Mouse (Mus musculus): ENCODE measurements at regions not wholly inside any gene's neighbourhood (a gene's known extent, or its start where the extent isn't known, plus 50 kb on each side); places are given as distances from the start of the nearest gene placed in this dataset.

DNA sequence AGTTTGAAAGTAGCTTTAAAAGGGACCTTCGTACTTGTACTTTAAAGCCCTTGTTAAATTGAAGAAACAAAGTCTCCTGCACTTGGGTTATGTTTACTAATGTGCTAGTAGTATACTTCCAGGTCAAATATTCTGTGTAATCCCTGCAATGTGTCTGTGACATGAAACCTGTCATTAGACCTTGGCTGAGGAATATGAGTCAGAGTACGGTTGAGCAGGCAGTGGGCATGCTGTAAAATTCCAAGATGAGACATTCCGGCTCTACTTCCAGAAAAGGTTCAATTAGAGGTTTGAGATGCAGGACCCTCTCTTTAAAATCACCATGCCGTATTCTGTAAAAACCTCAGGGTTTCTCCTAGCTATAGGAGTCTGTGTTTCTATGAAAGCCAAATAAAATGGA, 64.6 kb upstream of the Adamts5 start:
- no peaks in the 10 kb centered on the region for H3K36me3 ChIP-seq (ENCODE audit: control insufficient read depth, insufficient read depth, low read length)
- no peaks in the 10 kb centered on the region for H3K27me3 ChIP-seq (ENCODE audit: control insufficient read depth, insufficient read depth, low read length)
- no peaks in the 10 kb centered on the region for H3K4me1 ChIP-seq (ENCODE audit: control insufficient read depth, insufficient read depth, low read length)
- H3K27ac ChIP-seq (ENCODE audit: control insufficient read depth, insufficient read depth, low read depth, low read length): no peak overlapping the region
- TF ChIP-seq CTCF (IDR thresholded peaks at IDR 0.05; ENCODE audit: control insufficient read depth, insufficient read depth, insufficient replicate concordance, low read depth, low read length): no peak
- no peak for TF ChIP-seq POLR2A (IDR thresholded peaks at IDR 0.05; ENCODE audit: control insufficient read depth, low read depth, low read length)
- H3K4me3 ChIP-seq (ENCODE audit: control insufficient read depth, low read depth, low read length): no peak overlapping the region

- Histone ChIP-seq H3K4me1 (ENCODE audit: control insufficient read depth, insufficient read depth, low read length) (no peaks in the 10 kb centered on the region), H3K27ac (ENCODE audit: control insufficient read depth, insufficient read depth, low read depth, low read length) (no peak overlapping the region), H3K4me3 (ENCODE audit: control insufficient read depth, low read depth, low read length) (no peak overlapping the region), H3K36me3 (ENCODE audit: control insufficient read depth, insufficient read depth, low read length) (no peaks in the 10 kb centered on the region), H3K27me3 (ENCODE audit: control insufficient read depth, insufficient read depth, low read length) (no peaks in the 10 kb centered on the region)
- no peak for TF ChIP-seq POLR2A (IDR thresholded peaks at IDR 0.05; ENCODE audit: control insufficient read depth, low read depth, low read length)
- TF ChIP-seq CTCF (IDR thresholded peaks at IDR 0.05; ENCODE audit: control insufficient read depth, insufficient read depth, insufficient replicate concordance, low read depth, low read length): no peak
Measured at GRCm38 (mm10) chr16:85964352-85965210, 63.0 kb upstream of the Adamts5 start.

DNA sequence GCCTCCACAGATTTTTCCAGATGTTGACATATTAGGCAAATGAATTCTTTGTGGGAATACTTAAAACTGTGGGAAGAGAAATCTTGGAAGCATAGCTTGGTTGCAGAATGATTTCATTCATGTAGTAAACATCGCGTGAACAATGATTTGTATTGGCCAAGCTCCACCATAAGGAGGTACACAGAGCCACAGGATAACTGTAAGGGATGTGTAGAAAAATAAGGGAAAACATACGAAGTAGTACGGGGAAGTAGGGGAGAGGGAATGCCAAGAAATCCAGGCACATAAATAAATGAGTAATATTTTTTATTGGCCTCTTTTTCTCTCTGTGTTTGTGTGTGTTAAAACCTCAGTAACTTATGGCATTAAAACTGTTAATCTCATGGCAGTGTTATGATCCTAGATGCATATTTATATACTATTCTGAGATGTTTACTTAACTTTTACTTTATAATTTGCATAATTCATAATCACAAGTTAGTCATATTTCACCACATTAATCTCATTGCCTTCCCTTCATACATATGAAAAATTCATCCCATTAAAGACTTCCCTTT, 54.5 kb upstream of the Adamts5 start:
- Histone ChIP-seq H3K36me3 (ENCODE audit: control insufficient read depth, insufficient read depth, low read length) (no peaks in the 10 kb centered on the region), H3K27ac (ENCODE audit: control insufficient read depth, insufficient read depth, low read depth, low read length) (no peak overlapping the region), H3K4me3 (ENCODE audit: control insufficient read depth, low read depth, low read length) (no peak overlapping the region), H3K4me1 (ENCODE audit: control insufficient read depth, insufficient read depth, low read length) (no peaks in the 10 kb centered on the region), H3K27me3 (ENCODE audit: control insufficient read depth, insufficient read depth, low read length) (no peaks in the 10 kb centered on the region)
- TF ChIP-seq CTCF (IDR thresholded peaks at IDR 0.05; ENCODE audit: control insufficient read depth, insufficient read depth, insufficient replicate concordance, low read depth, low read length): no peak
- no peak for TF ChIP-seq POLR2A (IDR thresholded peaks at IDR 0.05; ENCODE audit: control insufficient read depth, low read depth, low read length)

- no peaks in the 10 kb centered on the region for H3K27me3 ChIP-seq (ENCODE audit: control insufficient read depth, insufficient read depth, low read length)
- no peak for TF ChIP-seq POLR2A (IDR thresholded peaks at IDR 0.05; ENCODE audit: control insufficient read depth, low read depth, low read length)
- TF ChIP-seq CTCF (IDR thresholded peaks at IDR 0.05; ENCODE audit: control insufficient read depth, insufficient read depth, insufficient replicate concordance, low read depth, low read length): no peak
- no peaks in the 10 kb centered on the region for H3K4me1 ChIP-seq (ENCODE audit: control insufficient read depth, insufficient read depth, low read length)
- H3K36me3 ChIP-seq (ENCODE audit: control insufficient read depth, insufficient read depth, low read length): no peaks in the 10 kb centered on the region
- H3K27ac ChIP-seq (ENCODE audit: control insufficient read depth, insufficient read depth, low read depth, low read length): no peak overlapping the region
- H3K4me3 ChIP-seq (ENCODE audit: control insufficient read depth, low read depth, low read length): no peak overlapping the region
Measured at GRCm38 (mm10) chr16:85951628-85952027, 50.0 kb upstream of the Adamts5 start.
